Mouse (Mus musculus) liver, embryonic 13.5 days (tissue): ENCODE data around the gene Emid1. TPM values are rescaled to one million over a fixed set of nuclear protein-coding genes. Genes with fewer than 3 reads are reported as not detected.
"Not testable (repeated sequence)": the region's sequence is repeated elsewhere in the genome, so short reads cannot be mapped to it uniquely, and the experiment has no call there.

ENCODE experiments used
- ATAC-seq: fragments of 200-750 bp; cut with Nextera tagmentation; 2 replicates; pipeline ENCODE4 v1.8.0; 2017; ENCODE audit warnings: low read depth, mild to moderate bottlenecking, moderate number of reproducible peaks, moderate library complexity
- DNase-seq: peaks from one replicate; pipeline ENCODE4 v3.0.0; 2022
- H3K27ac ChIP-seq: fragments of 300-500 bp; sonication (generic); 2 replicates; pipeline ENCODE4 v1.5.1; 2015; ENCODE audit warnings: moderate library complexity, mild to moderate bottlenecking, inconsistent platforms
- H3K27me3 ChIP-seq: fragments of 300-500 bp; sonication (generic); 2 replicates; pipeline ENCODE4 v1.6.1; 2015; ENCODE audit warnings: mild to moderate bottlenecking, inconsistent platforms
- H3K36me3 ChIP-seq: fragments of 300-500 bp; sonication (generic); 2 replicates; pipeline ENCODE4 v1.6.1; 2015; ENCODE audit warnings: mild to moderate bottlenecking, inconsistent platforms
- H3K4me1 ChIP-seq: fragments of 300-500 bp; sonication (generic); replicated peaks from 2 replicates; pipeline ENCODE4 v1.6.1; 2015; ENCODE audit warnings: inconsistent platforms
- H3K4me2 ChIP-seq: fragments of 300-500 bp; sonication (generic); 2 replicates; pipeline ENCODE4 v1.6.1; 2015; ENCODE audit warnings: inconsistent platforms, mild to moderate bottlenecking, moderate library complexity
- H3K4me3 ChIP-seq: fragments of 300-500 bp; sonication (generic); replicated peaks from 2 replicates; pipeline ENCODE4 v1.5.1; 2015; ENCODE audit warnings: mild to moderate bottlenecking, inconsistent platforms
- H3K9ac ChIP-seq: fragments of 300-500 bp; sonication (generic); 2 replicates; pipeline ENCODE4 v1.6.1; 2015; ENCODE audit warnings: mild to moderate bottlenecking, inconsistent platforms
- H3K9me3 ChIP-seq: fragments of 300-500 bp; sonication (generic); replicated peaks from 2 replicates; pipeline ENCODE4 v1.6.1; 2016; ENCODE audit warnings: inconsistent platforms
- WGBS: fragments of 180-500 bp; shearing (Covaris S2); methylation state at CpG from one replicate; pipeline ENCODE4 v1.1.7; 2015; ENCODE audit not compliant: insufficient replicate concordance; 5-methylcytosine and 5-hydroxymethylcytosine counted together
- polyA plus RNA-seq: library from polyadenylated mRNA; unstranded; fragments of >200 nt; fragmentation: Nextera tagmentation; extraction: Ambion mirVana; gene quantifications from 2 replicates; pipeline ENCODE4 v1.2.1, GENCODE M21; 2015

Gene Emid1
- polyA plus RNA-seq, 1 experiment from 2014 or later = 4.5 TPM

DNA sequence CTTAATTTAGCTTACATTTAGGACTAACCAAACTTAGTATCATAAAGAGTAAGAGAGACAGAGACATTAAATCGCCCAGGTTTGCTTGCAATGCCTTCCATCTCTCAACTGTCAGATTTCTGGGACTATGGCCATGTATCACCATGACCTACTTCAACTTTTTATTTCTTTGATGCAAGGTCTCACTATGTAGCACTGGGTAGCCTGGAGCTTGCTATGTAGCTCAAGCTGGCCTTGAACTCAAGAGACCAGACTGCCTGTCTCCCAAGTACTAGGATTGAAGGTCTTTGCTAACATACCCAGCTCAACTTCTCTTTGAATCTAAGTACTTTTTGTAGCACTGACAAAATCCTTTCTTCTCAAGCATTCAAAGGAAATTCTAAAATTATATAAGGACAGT is 62.9 kb downstream of the Emid1 start:
- H3K27me3 ChIP-seq = no peaks in the 10 kb centered on the region
- DNase-seq = no peak
- no peak overlapping the region for H3K27ac ChIP-seq
- H3K4me2 ChIP-seq = no peak overlapping the region
- H3K9me3 ChIP-seq = no peaks in the 10 kb centered on the region
- H3K4me3 ChIP-seq = no peak overlapping the region
- no peak overlapping the region for H3K9ac ChIP-seq
- 88% methylated on average over 1 of the region's 1 CpGs for WGBS
- ATAC-seq = no peak
- peaks cover 91% of the 10 kb centered on the region for H3K36me3 ChIP-seq
- peaks cover 7% of the 10 kb centered on the region for H3K4me1 ChIP-seq

DNA sequence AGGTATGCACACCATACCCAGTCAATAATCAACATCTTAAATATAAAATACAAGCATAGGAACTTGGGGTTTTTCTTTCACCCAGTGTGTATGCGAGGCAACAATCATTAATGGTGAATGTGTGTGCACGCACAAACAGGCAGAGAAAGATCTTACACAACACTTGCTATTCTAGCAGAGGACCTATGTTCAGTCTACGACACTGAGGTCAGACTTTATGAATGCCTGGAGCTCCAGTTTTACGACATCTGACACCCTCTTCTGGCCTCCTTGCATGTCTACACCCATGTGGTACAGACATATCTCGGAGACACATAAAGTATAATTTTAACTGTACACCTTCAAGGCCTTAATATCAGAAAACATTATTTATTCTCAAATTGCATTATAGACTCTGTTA is 75.2 kb downstream of the Emid1 start:
- not testable (repeated sequence) for H3K4me3 ChIP-seq, DNase-seq, H3K4me1 ChIP-seq, H3K4me2 ChIP-seq, H3K27ac ChIP-seq, H3K9me3 ChIP-seq, H3K9ac ChIP-seq, ATAC-seq, H3K27me3 ChIP-seq
- 79% methylated on average over 4 of the region's 5 CpGs for WGBS
- peaks cover 85% of the 10 kb centered on the region for H3K36me3 ChIP-seq

DNA sequence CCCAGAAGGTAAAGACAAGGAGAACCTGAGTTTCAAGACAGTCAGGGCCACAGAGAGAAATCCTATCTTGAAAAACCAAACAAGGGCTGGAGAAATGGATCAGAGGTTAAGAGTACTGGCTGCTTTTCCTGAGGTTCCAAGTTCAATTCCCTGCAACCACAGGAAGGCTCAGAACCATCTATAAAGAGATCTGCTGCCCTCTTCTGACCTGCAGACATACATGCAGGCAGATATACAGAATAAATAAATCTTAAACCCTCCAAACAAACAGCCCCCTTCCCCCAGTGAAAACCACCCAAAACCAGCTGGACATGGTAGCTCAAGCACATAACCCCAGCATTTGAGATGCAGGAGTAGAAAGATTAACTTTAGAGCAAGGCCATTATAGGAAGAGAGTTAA is 76.3 kb downstream of the Emid1 start:
- no peak for ATAC-seq
- Histone ChIP-seq H3K27me3 (no peaks in the 10 kb centered on the region), H3K4me2 (no peak overlapping the region), H3K9me3 (no peaks in the 10 kb centered on the region), H3K4me1 (no peaks in the 10 kb centered on the region), H3K27ac (no peak overlapping the region), H3K36me3 (peaks cover 89% of the 10 kb centered on the region), H3K4me3 (no peak overlapping the region), H3K9ac (no peak overlapping the region)
- DNase-seq = no peak

DNA sequence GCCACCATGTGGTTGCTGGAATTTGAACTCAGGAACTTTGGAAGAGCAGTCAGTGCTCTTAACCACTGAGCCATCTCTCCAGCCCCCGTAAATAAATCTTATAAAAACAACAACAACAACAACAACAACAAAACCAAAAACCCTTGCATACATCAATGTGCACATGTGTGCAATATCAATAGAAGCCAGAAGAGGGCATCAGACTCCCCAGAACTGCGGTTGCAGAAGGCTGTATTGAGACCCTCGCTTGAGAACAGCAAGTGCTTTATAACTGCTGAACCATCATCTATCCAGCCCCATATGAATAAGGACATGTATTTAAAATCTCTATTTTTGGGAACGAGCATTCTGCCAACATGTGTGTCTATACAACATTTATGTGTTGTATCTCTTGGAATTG is 77.2 kb downstream of the Emid1 start:
- Histone ChIP-seq H3K4me2 (no peak overlapping the region), H3K36me3 (peaks cover 89% of the 10 kb centered on the region), H3K4me3 (no peak overlapping the region), H3K9ac (no peak overlapping the region), H3K27me3 (no peaks in the 10 kb centered on the region), H3K9me3 (no peaks in the 10 kb centered on the region), H3K4me1 (no peaks in the 10 kb centered on the region), H3K27ac (no peak overlapping the region)
- WGBS = 69% methylated on average over 4 of the region's 4 CpGs
- DNase-seq = no peak
- peak; percentile 13; the same call in 1 of the 2 replicates for ATAC-seq

DNA sequence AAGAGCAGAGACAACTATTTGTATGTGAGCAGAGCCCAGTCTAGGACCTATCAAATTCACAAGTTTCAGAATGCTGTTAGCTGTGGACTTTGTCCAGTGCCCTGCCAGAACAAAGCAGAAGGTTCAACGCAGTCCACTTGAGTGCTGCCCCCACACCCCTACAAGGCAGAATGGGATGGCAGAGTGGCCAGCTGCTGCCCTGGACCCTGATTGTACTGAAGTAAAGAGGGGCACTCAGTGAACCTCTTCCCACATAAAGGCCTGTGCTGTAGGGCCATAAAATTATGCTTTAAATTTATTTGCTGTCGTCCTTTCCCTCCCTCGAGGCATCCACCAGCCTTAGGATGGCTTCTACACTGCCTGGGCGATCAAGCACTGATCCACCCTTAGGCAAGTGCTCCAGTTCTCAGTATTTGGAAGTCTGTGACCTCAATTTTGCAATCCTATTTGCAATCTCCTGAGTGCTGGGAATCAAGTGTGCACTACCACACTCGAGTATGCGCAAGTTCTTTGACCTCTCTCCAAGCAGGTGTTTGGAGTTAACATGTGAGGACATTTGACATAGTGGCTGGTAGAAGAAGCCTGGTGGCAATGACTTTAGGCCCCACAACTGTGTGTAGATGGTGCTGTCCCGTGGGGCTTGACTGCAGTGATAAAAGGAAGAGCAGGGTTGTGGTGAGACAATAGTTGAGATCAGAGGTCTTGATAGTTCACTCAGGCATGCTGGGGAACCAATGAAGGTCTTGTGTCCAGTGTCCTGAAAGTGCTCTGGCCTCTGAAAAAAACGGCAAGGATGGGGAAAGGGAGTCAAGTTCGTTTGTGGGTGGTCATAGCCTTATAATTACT is 83.7 kb downstream of the Emid1 start:
- ATAC-seq = no peak
- peak overlapping the region; percentile 23; the same call in 1 of the 2 replicates for H3K27ac ChIP-seq

GRCm38 (mm10) chr11:5067063-5067462 is 85.0 kb downstream of the Emid1 start:
- no peaks in the 10 kb centered on the region for H3K9me3 ChIP-seq
- H3K27ac ChIP-seq = peak overlapping the region; percentile 39
- no peak overlapping the region for H3K4me2 ChIP-seq
- H3K36me3 ChIP-seq = peaks cover 45% of the 10 kb centered on the region
- H3K27me3 ChIP-seq = peaks cover 29% of the 10 kb centered on the region
- H3K4me3 ChIP-seq = no peak overlapping the region
- ATAC-seq = no peak
- no peak overlapping the region for H3K9ac ChIP-seq
- H3K4me1 ChIP-seq = peaks cover 60% of the 10 kb centered on the region
- no peak for DNase-seq

More for the DNA sequence above, 83.7 kb downstream of the Emid1 start:
- DNase-seq = no peak
- peaks cover 58% of the 10 kb centered on the region for H3K36me3 ChIP-seq
- H3K4me2 ChIP-seq = no peak overlapping the region
- H3K4me1 ChIP-seq = peaks cover 47% of the 10 kb centered on the region
- WGBS = 61% methylated on average over 9 of the region's 9 CpGs
- no peak overlapping the region for H3K4me3 ChIP-seq
- H3K9ac ChIP-seq = no peak overlapping the region
- peaks cover 16% of the 10 kb centered on the region for H3K27me3 ChIP-seq
- H3K9me3 ChIP-seq = no peaks in the 10 kb centered on the region

GRCm38 (mm10) chr11:5065056-5065821 is 86.8 kb downstream of the Emid1 start, which contains the start of gene Gas2l1:
Gene Gas2l1, minus strand, starts transcription at chr11:5065327.
- peaks cover 47% of the 10 kb centered on the region for H3K27me3 ChIP-seq
- H3K27ac ChIP-seq = peak within 1 kb of the TSS; percentile 59
- ATAC-seq (peak; percentile 81), DNase-seq (peak; percentile 82)
- H3K4me1 ChIP-seq = peaks cover 74% of the 10 kb centered on the region
- peak within 1 kb of the TSS; percentile 68 for H3K4me3 ChIP-seq
- WGBS = under 1% methylated on average over 49 of the region's 50 CpGs
- peak within 1 kb of the TSS; percentile 80 for H3K9ac ChIP-seq
- peak within 1 kb of the TSS; percentile 99 for H3K4me2 ChIP-seq
- peaks cover 27% of the 10 kb centered on the region for H3K36me3 ChIP-seq
- no peaks in the 10 kb centered on the region for H3K9me3 ChIP-seq

DNA sequence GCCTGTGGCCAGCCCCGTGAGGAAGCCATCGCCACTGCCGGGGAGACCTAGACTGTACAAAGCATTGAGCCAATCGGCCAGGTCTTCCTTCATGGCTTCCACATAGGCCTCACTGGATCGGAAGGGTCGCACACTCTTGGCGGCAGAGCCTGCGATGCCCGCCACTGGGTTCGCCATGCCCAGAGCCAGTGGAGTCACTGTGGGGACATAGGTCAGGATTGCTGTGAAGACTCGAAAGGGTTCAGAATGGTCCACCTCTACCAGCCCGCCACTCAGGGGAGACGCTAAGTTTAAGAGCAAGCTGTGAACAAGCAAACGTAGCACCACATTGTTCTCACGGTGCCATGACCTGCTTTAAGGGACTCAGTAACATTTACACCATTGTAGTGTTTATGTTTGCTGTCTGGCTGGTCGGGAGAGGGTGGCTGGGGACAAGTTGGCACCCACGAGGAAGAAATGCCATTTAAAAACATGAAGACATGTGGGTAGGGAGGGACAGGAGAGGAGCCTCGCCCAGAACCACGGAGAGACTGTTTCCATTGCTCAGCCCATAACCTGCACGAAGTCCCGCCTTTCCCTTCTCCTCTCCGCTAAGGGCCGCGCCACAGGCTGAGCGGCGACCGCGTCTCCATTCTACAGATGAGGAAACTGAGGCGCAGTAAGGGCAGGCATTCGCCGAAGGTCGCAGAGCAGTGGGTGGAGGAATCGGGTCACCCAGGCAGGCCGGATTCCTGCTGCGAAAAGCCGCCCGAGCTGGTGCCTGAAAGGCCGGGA is 87.6 kb downstream of the Emid1 start:
- no peaks in the 10 kb centered on the region for H3K9me3 ChIP-seq
- H3K27ac ChIP-seq = peak overlapping the region; percentile 59
- H3K4me1 ChIP-seq = peaks cover 77% of the 10 kb centered on the region
- H3K36me3 ChIP-seq = peaks cover 21% of the 10 kb centered on the region
- peak overlapping the region; percentile 68 for H3K4me3 ChIP-seq
- peak overlapping the region; percentile 99 for H3K4me2 ChIP-seq
- peak overlapping the region; percentile 80 for H3K9ac ChIP-seq
- peaks cover 55% of the 10 kb centered on the region for H3K27me3 ChIP-seq
- peak; percentile 11 for ATAC-seq
- no peak for DNase-seq
- WGBS = 16% methylated on average over 38 of the region's 38 CpGs

GRCm38 (mm10) chr11:5063561-5064281 is 88.3 kb downstream of the Emid1 start:
- Histone ChIP-seq H3K4me3 (peak overlapping the region; percentile 68), H3K4me1 (peaks cover 76% of the 10 kb centered on the region), H3K27ac (no peak overlapping the region), H3K27me3 (peaks cover 63% of the 10 kb centered on the region), H3K4me2 (peak overlapping the region; percentile 99), H3K36me3 (peaks cover 14% of the 10 kb centered on the region), H3K9me3 (no peaks in the 10 kb centered on the region), H3K9ac (peak overlapping the region; percentile 80; the same call in 1 of the 2 replicates)
- ATAC-seq = no peak
- no peak for DNase-seq
- 59% methylated on average over 31 of the region's 31 CpGs for WGBS

DNA sequence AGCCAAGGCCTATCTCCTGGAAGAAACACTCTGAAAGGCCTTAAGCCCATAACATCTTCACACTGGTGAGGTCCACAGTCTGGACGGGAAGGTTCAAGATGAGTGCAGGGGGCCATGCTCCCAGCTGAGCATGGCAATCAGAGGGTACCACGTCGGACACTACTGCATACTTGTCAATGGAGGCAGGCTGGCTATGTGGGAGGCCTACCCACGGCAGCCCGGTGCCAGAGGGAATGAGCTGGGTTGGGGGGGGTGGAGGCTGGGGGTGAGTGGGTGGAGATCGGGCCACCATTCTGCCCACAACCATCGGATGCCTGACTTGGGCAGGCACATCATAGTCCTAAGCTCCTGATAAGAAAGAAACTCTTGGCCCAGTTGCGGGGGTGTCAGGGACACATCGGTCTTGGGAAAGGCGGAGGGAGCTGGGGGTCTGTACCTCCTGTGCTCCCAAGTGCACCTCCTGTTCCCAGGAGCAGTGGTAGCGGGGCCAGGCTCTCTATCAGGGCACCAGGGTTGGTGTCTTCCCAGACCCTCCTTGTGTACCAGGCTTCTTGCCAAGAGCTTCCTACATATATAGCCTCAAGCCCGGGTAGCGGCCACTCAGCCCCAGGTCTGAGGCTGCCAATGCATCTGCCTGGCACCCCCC is 89.1 kb downstream of the Emid1 start:
- DNase-seq (no peak), ATAC-seq (no peak)
- H3K27ac ChIP-seq = no peak overlapping the region
- no peak overlapping the region for H3K9ac ChIP-seq
- peaks cover 74% of the 10 kb centered on the region for H3K4me1 ChIP-seq
- peak overlapping the region; percentile 74; the same call in 1 of the 2 replicates for H3K4me2 ChIP-seq
- H3K9me3 ChIP-seq = no peaks in the 10 kb centered on the region
- WGBS = 69% methylated on average over 13 of the region's 13 CpGs
- H3K4me3 ChIP-seq = 0 out of 2 replicates have a peak overlapping the region, but pooled peaks have one; percentile 0
- peaks cover 6% of the 10 kb centered on the region for H3K36me3 ChIP-seq
- peaks cover 70% of the 10 kb centered on the region for H3K27me3 ChIP-seq
